Mouse (Mus musculus) right cerebral cortex, adult 2 months (tissue): Measurements from ENCODE around the gene Vstm4.
A peak's percentile ranks its signal among the peaks of the same experiment; 100 is the strongest.

ENCODE experiments used
- DNase-seq, 2 experiments: peaks; one replicate each; pipeline ENCODE4 v3.0.0; 2021 to 2022; ENCODE audit warnings: low spot score in 2 of 2

The Vstm4 gene

DNA sequence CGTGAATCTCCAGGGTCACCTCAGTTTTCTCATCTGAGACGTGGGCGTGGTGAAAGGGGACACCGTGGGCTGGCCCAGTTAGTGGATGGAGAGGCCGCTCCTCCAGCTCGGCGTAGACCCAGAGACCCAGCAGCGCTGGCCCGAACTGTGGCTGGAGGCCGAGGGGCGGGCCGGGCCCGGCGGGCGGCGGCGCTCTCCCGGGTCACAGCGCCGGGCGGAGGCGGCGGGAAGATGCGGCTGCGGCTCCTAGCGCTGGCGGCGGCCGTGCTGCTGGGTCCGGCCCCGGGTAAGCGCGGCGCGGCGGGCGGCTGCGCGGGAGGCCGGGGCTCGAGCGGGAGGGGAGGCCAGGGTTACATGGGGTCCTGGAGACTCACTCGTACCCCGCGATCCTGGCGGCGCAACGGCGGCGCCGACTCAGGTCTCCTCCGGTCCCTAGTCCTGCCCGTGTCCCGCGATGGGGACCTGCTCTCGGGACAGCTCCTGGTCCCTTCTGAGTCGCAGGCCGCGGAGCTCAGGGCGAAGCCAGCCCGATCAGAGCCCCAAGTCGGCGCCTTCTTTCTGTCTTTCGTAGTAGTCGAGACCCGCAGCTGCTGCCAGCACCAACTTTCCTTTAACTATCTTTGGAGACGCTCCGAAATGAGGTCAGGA, at the start of gene Vstm4:
Vstm4 (plus strand) TSS at position 76 of the 648 bp plus-strand sequence.
- peak; percentile 11 to 15 for DNase-seq

DNA sequence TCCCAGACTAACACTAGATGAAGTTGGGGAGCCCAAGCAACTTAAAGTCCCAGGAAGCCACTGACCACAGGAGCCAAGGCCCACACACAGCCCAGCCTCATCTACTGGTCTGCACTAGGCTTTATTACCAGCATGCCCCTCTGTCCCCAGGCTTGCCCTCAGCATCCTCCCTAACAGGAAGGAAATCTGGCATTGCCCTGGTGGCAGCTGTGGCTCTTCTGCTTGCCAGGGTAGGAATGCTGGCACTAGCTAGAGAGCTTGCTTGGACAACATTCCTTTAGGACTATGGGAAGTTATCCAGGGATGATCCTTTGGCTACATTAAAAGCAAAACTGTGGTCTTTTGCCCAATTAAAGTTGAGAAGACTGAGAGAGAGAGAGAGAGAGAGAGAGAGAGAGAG, 46.4 kb upstream of the Vstm4 start:
- no peak for DNase-seq

DNA sequence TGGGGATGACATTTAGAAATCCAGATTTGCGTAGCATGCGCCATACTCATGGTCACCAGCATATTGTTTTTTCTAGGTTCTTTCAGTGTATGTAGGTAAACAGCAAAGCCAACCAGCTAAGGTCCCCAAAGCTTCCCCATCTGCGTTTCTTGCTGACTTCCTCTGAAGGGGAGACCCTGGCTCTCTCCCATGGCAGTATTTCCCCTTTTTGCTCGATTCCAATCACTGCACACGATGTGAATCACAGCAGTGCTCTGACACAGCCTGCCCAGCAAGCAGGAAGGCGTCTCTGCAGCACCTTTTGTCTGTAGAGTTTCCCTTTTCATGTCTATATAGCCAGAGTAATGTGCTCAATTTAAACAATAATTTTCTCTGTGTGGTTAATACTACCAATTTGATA, 44.1 kb upstream of the Vstm4 start:
- no peak for DNase-seq

DNA sequence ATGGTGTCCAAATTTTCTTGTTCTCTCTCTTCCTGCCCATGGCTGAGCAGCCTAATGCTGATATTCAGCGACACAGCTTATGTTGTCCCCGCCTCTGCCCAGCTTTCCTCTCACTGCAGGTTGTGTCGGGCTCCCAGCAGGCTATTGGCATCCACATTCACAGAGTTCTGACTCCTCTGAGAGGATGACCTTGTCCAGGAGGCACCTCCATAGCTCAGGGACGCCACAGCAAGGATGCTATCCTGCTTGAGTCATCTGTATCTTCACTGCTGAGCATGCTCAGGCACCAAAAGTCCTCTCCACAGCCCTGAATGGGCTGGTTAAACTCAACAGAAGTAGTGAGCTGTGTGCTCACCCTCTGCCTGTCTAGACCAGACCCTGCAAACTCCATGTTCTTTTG, 41.6 kb upstream of the Vstm4 start:
- DNase-seq: no peak

DNA sequence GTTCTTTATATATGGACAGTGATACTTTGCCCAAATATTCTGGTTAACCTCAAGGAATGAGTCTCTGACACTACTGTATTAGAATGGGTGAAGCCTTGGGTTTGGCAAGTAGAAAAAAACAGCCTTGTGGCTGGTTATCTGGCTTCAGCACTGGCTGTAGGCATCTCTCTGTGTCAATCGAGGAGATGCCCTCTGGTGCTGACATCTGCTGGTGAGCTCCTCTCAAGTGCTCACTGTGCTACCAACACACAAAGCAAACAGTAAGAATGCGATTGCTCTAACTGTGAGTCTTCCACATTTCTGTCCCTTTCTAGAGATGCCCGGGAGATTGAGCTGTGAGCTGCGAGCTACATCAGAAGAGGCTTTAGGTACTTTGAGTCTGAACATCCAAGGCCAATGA, 40.0 kb upstream of the Vstm4 start:
- DNase-seq: no peak

DNA sequence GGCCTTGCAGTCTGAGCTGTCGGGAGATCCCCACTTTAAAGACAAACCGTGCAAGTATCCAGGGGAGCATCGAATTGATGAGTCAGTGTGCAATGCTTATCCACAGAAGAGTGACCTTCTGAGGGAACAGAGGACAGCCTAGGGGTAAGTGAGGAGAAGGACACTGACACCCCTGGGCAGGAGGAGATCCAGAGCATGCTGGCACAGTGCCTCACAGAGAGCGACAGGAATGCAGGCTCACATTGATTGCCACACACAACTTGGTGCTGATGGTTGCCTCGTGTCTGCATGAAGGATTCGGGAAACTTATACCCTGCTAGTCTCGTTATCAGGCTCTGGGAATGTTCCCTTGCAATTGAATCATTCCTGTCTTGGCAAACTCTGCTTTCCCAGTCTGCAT, 39.3 kb upstream of the Vstm4 start:
- DNase-seq: no peak

DNA sequence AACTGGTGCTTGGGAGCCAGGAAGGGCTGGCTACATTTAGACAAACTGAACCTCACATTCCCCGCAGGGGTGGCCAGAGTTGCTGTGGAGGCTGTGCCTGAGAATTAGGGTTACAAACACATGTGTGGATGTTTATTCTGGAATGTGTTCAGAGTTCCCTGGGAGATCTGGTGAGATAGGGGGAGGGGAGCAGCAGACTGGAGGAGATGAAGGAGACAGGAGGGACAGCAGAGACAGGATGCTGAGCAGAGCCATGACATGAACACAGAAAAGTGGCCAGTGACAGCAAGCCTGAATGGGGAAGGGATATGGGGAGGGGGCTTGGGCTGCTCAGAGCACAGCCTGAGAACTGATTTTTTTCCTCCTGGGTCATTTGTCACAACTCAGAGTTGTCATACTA, 37.3 kb upstream of the Vstm4 start:
- DNase-seq: no peak

DNA sequence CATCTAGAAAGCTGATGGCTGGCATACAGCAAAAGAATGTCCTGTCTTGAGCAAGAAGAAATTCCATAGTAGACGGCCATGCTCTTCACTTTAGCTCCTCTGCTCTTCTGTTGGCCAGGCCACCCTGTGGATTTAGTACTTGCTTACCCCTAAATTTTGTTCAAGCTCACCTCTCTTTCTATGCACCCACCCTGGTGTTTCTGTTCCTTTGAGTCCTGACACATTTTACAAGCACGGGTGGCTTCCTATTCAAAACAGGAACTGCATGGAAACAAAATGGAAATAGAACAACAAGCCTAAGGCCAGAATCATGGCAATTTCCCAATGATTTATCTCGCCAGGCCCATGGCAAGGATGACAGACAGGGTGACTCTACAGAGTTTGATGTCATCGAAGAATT, 33.7 kb upstream of the Vstm4 start:
- DNase-seq: no peak

DNA sequence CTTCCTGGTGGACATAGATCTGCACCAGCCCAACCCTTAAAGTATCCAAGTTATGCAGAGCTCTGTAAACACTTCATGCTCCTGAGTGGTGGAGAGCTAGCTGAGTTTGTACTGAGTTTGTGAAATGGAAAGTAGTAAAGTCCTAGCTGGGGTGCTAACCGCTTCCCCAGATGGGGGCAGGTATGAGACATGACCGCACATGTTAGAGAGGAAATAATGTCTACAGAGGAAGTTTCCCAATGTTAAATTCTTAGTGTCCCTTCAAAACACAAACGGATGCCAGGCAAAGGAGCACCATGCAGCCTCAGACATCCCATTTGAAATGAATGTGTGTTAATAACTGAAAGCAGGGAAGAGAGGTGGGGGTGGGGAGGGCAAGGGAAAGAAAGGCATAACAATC, 32.7 kb upstream of the Vstm4 start:
- no peak for DNase-seq

DNA sequence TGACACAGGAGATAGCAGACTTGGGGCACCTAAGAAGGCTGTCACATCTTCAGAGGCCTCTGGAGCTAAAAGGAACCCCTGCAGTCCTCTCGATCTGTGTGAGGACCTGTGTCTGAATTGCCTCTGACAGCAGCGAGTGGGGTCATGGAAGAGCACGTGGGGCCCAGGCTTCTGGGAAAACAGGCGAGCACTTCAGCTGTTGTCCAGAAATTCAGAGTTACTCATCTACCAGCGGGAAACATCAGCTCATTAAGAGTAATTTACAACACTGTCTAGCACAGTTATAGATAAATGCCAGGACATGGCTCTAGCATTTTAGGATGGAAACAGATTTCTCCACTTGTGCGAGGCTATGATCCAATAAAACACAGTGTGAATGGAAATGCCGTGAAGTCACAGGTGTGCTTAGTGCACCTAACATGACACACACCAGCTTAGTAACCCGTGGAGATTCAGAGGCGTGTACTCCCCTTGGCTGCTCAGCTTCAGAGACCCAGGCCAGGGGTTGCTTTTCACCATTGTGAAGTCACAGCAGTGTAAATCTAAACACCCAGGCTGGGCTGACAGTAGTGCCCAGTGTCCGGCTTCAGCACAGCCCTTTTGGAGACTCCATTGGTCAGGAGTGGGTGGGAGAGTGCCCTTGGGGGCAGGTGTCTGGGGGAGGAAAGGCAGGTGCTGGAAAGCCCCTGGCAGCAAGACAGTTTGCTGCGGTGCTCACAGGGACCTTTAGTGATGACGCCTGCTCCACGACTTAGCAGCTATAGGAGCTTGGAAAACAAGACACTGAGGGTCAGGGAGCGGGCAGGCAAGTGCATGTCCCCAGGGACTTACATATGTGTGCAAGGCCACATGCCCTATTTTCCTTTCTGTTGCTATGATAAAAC, 32.0 kb upstream of the Vstm4 start:
- no peak for DNase-seq

DNA sequence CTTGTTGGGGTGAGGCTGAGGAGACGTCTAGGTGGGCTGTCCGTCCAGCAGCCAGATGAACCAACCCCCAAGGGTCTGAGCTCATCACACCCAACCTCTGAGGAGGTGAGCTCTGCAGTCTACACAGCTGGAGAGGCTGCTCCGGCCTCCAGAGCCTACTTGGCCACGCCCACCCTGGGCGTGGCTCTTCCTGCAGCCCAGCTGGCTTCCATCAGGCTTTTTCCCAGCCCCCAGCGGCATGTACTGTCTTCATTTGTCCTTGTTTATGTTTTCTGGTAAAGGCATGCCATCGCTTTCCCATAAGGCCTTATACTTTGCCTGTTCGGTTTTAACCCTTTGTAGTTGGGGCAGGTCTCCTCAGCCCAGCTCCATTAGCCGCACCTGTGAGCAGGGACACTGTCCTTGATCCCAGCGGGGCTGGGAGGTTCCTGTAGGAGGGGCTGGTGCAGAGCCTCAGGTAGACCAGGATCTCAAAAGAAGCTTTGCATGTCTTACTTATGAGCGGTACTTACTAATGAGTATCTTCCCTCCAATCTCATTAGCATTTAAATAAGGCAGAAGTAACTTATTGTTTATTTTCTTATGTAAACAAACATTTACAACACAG, 31.0 kb upstream of the Vstm4 start:
- no peak for DNase-seq

DNA sequence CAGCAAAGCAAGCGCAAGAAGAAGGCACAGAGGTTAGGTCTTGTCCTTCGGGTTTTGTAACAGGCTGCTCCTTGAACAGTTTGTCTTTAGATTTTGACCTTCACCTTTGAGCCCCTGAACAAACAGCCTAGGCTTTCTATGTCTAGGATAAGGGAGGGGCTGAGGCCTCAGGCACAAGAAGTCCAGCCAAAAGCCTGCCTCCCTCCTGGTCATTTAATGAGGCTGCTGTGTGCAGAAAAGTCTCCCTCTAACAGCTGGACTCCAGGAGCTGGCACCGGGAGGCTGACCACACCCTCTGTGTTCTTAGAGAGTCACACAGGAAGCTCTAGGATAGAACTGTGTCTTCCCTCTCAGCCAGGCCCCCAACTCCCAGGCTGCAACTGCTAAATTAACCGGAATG, 29.4 kb upstream of the Vstm4 start:
- DNase-seq: no peak

DNA sequence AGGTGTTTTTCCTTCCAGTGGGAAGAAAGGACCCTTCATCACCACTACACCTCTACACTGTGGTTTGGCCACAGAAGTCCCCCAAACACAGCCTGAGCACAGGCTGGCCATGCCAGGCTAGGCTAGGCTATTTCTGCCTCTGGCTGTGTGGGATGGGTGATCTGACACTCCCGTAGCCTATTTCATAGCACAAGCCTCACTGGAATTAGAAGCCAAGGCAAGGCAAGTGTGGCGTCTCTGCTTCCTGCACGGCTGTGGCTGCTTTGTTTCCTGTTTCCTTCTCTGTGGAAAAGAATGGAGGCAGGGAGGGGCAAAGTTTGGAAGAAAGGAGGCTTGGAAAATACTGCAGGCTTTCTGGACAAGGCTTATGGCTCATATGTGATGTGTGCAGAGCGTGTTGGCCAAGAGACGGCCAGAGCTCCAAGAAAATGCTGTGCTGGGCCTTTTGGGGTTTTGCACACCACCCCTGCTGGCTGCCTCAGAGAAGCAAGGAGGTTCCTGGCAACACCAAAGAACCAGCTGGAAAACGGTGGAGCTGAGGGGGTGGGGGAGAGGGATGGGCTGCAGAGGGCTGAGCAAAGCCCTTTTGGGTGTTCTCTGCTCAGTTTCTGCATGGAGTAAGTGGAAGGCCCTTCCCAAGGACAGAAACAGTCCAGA, 28.4 kb upstream of the Vstm4 start:
- peak in 1 of 2 experiments; percentile 14 for DNase-seq

DNA sequence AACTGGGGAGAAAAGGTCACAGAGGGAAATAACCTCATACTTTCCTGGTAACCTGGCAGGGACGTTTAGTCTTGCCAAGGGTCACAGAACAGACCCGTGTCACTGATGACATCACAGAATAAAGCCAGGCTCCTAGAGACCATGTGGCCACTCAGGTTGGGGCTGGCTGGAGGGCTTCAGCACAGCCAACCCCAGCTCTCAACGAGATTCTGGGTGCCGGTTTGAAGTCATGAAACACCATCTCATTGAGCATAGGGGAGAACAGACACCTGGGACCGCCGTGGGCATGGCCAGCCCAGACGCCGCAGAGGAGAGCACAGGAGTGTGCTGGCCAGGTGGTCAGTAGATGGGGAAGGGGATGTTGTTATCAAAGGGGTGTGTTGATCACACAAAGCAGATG, 22.7 kb upstream of the Vstm4 start, which contains the start of gene Fam170b:
Fam170b (plus strand) TSS at position 116 of the 400 bp plus-strand sequence.
- DNase-seq: no peak

DNA sequence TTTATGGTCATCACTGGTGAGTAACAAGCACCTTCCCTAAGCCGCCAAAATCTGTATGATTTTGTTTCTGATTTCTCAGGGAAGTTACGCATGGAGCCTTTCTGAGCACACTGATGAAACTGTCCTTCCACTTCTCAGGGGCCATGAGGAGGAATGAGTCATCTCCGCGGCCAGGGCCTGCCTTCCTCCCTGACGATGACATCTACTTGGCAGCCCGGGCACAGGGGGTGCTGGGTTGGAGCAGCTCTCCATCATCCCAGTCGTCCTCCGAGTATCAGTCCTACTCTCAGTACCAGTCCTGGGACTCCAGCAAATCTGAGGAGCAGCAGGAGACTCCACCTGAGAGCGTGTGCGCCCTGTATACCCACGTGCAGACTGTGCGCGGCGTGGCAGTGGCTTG, 21.4 kb upstream of the Vstm4 start:
- DNase-seq: no peak

DNA sequence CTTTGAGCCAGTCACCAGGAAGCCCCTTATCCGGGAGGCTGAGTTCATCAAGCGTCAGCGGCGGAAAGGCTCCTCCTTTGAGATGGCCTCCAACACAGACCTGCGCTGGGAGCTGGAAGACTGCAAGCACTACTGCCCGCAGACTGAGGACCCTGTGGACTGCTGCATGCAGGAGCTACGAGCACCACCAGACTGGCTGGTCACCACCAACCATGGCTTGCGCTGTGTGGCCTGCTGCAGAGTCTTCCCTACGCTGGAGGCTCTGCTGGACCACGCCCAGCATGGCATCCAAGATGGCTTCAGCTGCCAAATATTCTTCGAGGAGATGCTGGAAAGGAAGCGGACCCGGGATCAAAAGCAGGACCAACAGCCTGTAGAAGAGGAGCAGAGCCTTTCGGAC, 21.0 kb upstream of the Vstm4 start:
- DNase-seq: no peak

DNA sequence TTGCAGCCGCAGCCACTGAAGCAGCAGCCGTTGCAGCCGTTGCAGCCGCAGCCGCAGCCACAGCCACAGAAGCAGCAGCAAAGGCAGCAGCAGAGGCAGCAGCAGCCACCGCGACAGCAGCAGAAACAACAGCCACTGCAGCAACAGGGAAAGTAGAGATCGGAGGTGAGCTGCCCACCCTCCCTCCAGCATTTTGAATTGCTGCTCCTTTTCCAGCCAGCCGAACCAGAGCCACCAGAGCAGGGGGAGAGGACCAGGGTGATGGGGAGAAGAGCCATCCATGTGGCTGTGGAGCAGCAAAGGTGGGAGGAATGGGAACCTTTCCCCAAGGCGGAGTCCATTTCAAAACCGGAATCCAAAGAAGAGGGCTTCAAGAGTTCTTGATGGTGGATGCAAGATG, 20.4 kb upstream of the Vstm4 start:
- no peak for DNase-seq

DNA sequence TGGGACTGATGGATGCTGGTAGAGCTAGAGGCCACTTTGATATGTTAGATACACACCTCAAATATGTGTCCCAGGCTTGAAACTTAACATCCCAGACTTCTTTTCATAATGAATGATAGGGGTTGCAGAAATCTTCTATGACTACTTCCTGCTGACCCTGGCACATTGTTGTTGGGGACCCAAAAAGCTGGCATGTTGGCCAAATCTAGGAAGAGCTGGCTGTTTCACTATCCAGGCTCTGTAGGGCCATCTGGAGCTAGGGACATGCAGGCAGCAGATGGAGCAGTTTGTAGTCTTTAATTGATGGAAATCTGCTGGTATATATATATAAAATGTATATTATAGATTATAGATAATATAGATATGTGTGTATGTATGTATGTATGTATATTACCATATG, 14.5 kb upstream of the Vstm4 start:
- DNase-seq: no peak

DNA sequence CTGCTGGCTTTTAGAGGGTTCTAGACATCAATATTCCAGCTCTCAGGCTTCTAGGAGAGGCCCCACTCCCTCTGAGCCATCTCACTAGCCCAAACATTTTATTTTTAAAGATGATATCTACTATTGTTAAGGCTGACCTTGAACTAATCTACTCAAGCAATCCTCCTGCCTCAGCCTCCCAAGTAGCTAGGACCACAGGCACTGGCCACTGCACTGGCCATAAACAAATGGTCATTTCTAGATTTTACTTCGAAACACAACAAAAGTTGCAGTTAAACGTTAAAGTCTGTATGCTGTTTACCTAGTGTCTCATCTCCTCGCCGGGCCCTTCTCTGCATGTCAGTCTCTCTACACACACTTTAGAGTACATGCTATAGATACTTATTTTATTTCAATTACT, 2.5 kb upstream of the Vstm4 start:
- no peak for DNase-seq

DNA sequence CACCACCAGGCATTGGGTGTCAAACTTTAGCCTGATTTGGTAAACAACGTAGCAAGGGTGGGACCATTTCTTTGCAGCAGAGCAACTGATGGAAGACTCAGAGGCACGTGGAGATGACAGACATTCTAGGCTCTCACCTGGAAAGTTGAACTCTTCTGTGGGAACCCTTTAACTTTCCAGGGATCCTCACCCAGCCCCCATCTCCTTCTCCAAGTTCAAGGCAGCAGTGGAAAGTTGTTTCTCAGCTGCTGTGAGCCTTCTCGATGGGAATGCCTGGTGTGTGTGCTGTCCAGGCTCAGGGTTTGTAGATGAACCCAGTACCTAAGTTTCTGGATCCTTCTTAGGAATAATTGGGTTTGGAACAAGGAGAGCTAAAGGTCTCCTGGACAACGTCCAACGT, 310 bp upstream of the Vstm4 start:
- no peak for DNase-seq

DNA sequence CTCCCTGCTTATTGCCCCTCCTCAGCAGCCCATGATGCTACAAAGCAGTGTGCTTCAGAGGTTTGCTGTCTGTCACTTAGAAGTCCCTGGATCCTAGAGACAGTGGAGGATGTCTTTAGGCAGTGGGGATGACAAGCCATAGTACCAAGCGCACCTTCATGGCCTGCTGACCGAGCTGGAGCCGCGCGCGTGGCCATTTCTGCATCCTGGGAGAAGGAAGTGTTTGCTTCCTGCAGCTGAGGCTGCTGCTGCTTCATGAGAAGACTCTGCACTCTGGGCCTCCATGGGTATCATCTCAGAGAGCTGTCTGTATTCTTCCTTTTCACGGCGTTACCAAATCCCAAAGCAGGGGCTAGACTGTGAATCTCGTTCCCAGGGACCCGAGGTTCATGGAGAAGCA, 1.8 kb downstream of the Vstm4 start:
- DNase-seq: no peak

DNA sequence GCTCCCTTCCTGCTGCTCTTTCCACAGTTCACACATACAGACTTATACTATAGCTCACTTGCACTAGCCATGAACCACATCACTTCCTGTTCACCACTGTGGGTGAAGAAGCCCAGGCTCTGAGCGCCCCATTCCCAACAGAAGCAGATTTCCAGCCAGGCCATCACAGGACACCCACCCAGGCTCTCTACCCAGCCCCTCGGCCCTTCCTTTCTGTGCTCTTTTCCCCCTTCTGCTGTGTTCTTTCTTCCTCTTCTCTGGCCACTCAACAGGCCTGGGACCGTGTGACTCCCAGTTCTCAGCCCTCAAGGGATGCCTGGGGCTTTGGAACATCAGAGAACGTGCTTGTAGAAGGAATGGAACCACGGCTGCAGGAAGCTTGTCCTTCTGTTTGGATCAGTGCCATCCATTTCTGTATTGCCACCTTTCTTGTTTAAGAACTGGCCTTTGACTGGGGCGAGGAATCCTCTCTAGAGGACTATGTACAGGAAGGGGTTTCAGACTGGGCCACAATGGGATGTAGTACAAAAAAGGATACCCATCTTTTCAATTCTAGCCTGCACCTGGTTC, 2.5 kb downstream of the Vstm4 start:
- DNase-seq: no peak
